Mouse (Mus musculus) erythroblast, embryonic 14.5 days (primary cell): Measurements from ENCODE around the gene Arhgap8. TPM values are rescaled to one million over a fixed set of nuclear protein-coding genes. Genes with fewer than 3 reads are reported as not detected.

Experiments
- H3K27me3 ChIP-seq: 2 replicates; pipeline ENCODE4 v1.6.1; 2012; ENCODE audit warnings: inconsistent platforms; ENCODE audit not compliant: control insufficient read depth
- H3K36me3 ChIP-seq: 2 replicates; pipeline ENCODE4 v1.6.1; 2012; ENCODE audit warnings: mild to moderate bottlenecking, inconsistent platforms; ENCODE audit not compliant: control insufficient read depth
- H3K4me1 ChIP-seq: 2 replicates; pipeline ENCODE4 v1.6.1; 2012; ENCODE audit warnings: inconsistent platforms; ENCODE audit not compliant: control insufficient read depth
- H3K4me3 ChIP-seq: replicated peaks from 2 replicates; pipeline ENCODE3; 2012; ENCODE audit warnings: moderate library complexity, mild to moderate bottlenecking, inconsistent platforms
- H3K9me3 ChIP-seq: 2 replicates; pipeline ENCODE4 v1.6.1; 2012; ENCODE audit warnings: low read length, inconsistent platforms, mixed read lengths; ENCODE audit not compliant: control insufficient read depth
- GATA1 ChIP-seq: IDR thresholded peaks from 2 replicates; pipeline ENCODE4 v1.6.1; 2012; ENCODE audit warnings: low read length, inconsistent platforms, mixed read lengths
- TAL1 ChIP-seq: IDR thresholded peaks from 3 replicates; pipeline ENCODE4 v1.6.1; 2012; ENCODE audit warnings: low read length, inconsistent platforms, mixed read lengths
- polyA plus RNA-seq: library from polyadenylated mRNA; stranded (reverse); fragments of >175 nt; gene quantifications from 2 replicates; pipeline ENCODE4 v1.2.3, GENCODE M21; 2012

Arhgap8 gene
- polyA plus RNA-seq, 1 experiment, result not detected

DNA sequence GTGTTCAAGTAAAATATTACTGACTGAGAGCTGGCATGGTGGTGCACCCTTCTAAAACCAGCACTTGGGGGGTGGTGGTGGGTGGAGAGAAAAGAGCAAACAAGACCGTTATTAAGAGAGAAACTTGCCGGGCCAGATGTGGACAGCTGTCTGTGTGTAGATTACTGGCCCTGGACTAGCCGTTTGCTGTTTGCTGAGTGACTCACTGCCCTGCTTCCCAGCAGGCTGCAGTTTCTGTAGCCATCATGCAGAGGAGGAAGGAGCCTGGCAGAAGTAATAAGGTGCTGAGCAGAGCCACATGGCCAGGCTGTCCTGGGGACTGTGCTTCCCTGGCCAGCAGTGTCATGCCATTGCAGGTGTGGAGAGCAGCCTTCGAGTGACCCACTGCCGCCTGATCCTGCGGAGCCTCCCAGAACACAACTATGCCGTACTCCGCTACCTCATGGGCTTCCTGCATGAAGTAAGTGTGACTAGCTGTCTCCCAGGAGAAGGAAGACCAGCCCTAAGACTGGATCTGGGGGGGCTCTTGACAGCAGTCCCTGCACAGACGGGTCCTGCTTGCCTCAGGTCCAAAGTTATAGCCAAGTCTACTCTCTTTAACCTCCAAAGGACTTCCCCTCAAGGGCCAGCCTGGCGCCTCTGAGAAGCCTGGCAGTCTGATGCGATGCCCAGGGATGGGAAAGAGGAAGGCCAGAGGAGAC, 49.9 kb downstream of the Arhgap8 start:
- Histone ChIP-seq H3K4me3 (no peak overlapping the region), H3K36me3 (no peaks in the 10 kb centered on the region), H3K27me3 (no peaks in the 10 kb centered on the region), H3K4me1 (no peaks in the 10 kb centered on the region), H3K9me3 (no peaks in the 10 kb centered on the region)
- no peak for TF ChIP-seq GATA1
- no peak for TF ChIP-seq TAL1

DNA sequence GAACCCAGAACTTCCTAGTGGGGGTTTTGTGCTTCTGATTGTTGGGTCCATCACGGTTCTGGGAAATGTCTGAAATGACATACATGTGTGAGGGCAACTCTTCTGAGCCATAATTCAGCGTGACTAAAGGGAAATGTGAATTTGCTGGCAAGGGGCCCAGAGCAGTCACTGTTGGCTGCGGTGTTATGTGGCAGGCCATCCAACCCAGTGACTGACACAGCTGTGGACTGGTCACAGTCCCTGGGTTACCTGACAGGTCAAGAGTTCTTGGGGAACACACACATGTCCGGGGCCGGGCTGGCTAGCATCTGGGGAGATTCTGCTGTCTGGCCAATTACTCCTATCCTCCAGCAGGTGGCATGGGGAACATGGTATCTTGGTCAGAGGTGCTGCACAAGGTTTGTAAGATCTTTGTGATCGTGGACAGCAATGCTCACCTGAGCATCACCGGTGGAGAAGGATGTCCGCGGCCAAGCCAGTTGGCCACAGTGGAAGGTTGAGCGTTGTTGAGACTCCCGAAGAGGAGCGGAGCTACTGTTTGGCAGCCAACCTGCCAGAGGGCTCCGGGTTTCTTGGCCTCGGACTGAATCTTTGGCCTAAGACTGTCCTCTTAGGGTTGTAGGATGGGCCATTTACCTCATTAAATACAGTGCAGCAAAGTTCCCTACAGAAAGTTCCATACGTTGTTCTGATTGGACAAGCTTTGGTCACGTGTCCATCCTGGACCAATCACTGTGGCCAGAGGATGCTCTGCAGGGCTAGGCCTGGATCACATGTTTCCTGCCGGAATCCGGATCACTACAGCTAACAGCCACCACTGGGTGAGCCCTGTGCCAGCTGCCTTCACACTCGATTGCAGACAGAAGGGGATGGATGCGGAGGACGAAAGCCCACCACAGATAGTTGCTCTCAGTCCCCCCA, 52.6 kb downstream of the Arhgap8 start:
- H3K4me1 ChIP-seq, result no peaks in the 10 kb centered on the region
- H3K27me3 ChIP-seq, result no peaks in the 10 kb centered on the region
- TF ChIP-seq GATA1 (no peak), TAL1 (no peak)
- no peak overlapping the region for H3K4me3 ChIP-seq
- no peaks in the 10 kb centered on the region for H3K9me3 ChIP-seq
- no peaks in the 10 kb centered on the region for H3K36me3 ChIP-seq

DNA sequence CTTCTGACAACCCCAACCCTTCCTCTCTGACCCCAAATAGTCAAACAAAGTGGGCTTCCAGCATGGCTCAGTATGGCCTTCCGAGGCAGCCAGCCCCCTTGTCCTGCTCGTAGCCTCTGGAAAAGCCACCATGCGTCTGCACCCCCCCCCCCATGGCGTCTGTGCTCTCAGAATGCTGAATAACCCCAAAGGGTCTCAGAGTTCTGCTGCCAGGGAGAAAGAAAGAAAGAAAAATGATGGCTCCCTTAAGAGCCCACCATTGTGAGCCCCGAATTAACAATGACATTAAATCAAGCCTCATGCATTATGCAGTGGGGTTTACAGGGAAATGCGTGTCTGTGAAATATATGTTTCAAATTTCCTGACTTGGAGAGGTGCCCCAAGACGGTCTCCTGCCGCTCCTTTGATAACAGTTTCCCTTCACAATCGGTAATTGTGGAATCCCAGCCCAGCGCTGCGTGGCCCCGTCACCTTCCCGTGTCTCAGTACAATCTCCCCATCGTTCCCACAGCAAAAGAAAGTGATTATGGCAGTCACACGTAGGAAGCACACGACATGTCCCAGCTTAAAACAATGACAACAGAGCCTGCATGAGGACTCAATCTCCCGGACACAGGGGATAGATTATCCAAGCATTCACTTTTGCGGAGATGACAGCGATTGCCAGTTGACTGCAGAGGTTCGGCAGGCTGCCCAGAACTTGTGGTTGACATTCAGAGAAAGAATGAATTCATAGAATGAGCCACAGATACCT, 55.7 kb downstream of the Arhgap8 start:
- no peak overlapping the region for H3K4me3 ChIP-seq

DNA sequence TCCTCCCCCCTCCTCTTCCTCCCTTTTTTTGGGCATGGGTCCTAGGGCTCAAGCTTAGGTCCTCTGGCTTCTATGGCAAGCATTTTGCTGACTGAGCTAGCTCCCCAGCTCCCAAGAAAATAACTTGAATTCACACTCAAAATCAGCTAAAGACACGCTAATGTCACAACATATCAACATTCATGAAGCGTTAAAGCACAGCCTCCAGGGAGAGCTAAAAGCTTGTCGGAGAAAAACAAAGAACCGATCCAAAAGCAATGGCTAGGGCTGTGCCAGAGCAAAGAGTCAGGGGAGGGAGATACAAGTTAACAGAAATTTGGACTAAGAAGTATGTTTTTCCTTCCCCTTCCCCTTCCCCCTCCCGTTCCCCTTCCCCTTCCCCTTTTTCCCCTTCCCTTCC, 58.7 kb downstream of the Arhgap8 start:
- Histone ChIP-seq H3K9me3 (no peaks in the 10 kb centered on the region), H3K27me3 (no peaks in the 10 kb centered on the region), H3K4me1 (no peaks in the 10 kb centered on the region), H3K36me3 (no peaks in the 10 kb centered on the region), H3K4me3 (no peak overlapping the region)
- TF ChIP-seq TAL1 (no peak), GATA1 (no peak)

More for the DNA sequence above, 55.7 kb downstream of the Arhgap8 start:
- H3K9me3 ChIP-seq, result no peaks in the 10 kb centered on the region
- no peak for TF ChIP-seq GATA1
- no peak for TF ChIP-seq TAL1
- H3K4me1 ChIP-seq, result no peaks in the 10 kb centered on the region
- H3K27me3 ChIP-seq, result no peaks in the 10 kb centered on the region
- H3K36me3 ChIP-seq, result no peaks in the 10 kb centered on the region

DNA sequence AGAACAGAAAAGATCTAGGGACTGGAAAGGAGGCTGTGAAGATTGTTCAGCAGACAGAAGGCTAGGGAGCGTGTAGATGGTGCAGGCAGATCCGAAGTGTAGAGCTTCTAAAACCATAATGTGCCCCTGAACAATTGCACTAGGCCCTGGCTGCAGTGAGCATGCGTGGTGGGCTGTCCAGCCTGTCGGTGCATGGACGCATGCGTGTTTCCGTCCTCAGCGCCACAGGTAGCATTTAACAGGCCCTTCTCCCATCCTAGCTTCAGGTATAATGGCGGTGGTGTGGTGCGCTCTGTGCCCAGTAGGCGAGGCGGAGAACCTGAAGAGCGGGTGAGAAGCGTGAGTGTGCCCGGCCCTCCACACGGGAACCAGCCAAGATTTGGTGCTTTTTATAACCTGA, 65.0 kb downstream of the Arhgap8 start:
- H3K36me3 ChIP-seq, result no peaks in the 10 kb centered on the region
- TF ChIP-seq GATA1, result no peak
- no peak for TF ChIP-seq TAL1
- no peak overlapping the region for H3K4me3 ChIP-seq
- no peaks in the 10 kb centered on the region for H3K9me3 ChIP-seq
- no peaks in the 10 kb centered on the region for H3K27me3 ChIP-seq
- H3K4me1 ChIP-seq, result no peaks in the 10 kb centered on the region

DNA sequence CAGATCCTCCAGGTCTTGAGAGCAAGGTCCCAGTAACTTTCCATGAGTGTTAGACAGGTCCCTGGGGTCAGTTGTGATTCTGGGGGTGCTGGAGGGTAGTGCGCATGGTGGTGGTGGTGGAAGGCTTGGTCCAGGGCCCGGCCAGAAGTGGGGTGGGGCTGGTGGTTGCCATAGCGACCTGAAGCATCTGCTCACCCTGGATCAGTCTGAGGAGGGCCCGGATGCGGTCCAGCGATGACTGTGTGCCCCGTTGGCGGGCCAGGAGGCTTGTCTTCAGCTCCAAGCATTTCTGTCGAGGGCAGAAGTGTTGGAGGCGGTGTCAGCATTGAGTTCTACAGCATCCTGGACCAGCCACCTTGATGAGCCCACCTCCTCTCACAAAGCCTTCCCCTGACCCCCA, 67.3 kb downstream of the Arhgap8 start:
- Histone ChIP-seq H3K36me3 (no peaks in the 10 kb centered on the region), H3K9me3 (no peaks in the 10 kb centered on the region), H3K4me3 (no peak overlapping the region), H3K4me1 (no peaks in the 10 kb centered on the region), H3K27me3 (no peaks in the 10 kb centered on the region)
- TF ChIP-seq GATA1 (no peak), TAL1 (no peak)

DNA sequence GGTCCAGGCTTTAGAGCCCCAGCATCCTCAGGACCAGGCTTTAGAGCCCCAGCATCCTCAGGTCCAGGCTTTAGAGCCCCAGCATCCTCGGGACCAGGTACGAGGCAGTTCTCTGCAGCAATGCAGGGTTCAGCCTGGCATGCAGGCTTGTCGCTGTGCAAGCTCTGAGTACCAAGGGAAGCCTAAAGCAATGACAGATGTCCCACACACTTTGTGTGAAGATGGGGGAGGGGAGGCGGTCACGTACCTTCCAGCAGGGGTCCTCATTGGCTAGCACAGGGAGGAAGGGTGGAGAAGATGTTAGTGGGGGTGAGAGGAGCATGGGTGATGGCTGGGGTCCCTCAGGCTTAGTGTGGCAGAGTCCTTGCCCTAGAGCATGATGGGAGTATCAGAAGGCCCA, 73.8 kb downstream of the Arhgap8 start:
- no peak for TF ChIP-seq GATA1
- TF ChIP-seq TAL1, result no peak
- H3K36me3 ChIP-seq, result no peaks in the 10 kb centered on the region
- no peak overlapping the region for H3K4me3 ChIP-seq
- H3K4me1 ChIP-seq, result no peaks in the 10 kb centered on the region
- no peaks in the 10 kb centered on the region for H3K27me3 ChIP-seq
- H3K9me3 ChIP-seq, result peaks cover 3% of the 10 kb centered on the region; the same call in 1 of the 2 replicates

DNA sequence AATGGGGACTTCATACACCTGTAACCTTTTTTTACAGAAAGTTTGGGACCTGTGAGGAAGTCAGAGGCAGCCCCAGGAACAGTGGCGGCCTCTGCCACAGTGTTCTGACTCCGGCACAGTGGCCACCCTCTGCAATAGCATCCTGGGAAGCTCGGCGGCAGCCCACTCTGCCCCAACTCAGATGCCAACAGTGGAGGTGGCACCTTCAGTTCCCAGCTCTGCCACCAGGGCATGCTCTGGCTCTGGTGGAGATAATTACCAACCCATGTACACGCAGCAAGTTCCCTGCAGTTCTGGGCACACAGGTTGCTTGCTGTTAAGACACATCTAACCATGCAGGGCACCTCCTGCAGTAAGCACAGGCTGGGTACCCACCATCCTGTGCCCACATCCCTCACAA, 80.3 kb downstream of the Arhgap8 start:
- Histone ChIP-seq H3K36me3 (no peaks in the 10 kb centered on the region), H3K4me3 (no peak overlapping the region), H3K27me3 (no peaks in the 10 kb centered on the region), H3K9me3 (peaks cover 3% of the 10 kb centered on the region; the same call in 1 of the 2 replicates), H3K4me1 (no peaks in the 10 kb centered on the region)
- no peak for TF ChIP-seq TAL1

DNA sequence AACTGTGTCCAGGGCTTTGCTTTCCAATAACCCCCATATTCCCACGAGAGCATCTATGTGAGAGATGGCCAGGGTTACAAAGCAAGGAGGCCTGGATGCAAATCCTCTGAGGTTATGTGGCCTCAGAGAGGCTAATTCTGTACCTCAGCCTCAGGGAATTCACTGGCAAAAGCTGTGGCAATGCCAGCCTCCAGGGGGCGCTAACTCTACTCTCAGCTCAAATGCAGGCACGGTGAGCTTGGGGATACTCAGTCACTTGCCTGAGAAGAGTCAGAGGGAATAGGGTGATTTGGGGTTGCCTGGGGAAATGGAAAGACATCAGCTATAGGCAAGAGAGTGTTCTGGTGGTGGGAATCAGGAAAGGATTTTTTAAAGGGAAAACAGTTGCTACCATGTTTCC, 83.8 kb downstream of the Arhgap8 start:
- Histone ChIP-seq H3K27me3 (no peaks in the 10 kb centered on the region), H3K36me3 (no peaks in the 10 kb centered on the region), H3K9me3 (no peaks in the 10 kb centered on the region; the same call in 1 of the 2 replicates), H3K4me1 (no peaks in the 10 kb centered on the region), H3K4me3 (no peak overlapping the region)
- TF ChIP-seq GATA1, result no peak
- no peak for TF ChIP-seq TAL1
